Mouse (Mus musculus) thymus, adult 18-20 months (tissue): ENCODE data around the gene Itsn1.
A peak's percentile ranks its signal among the peaks of the same experiment; 100 is the strongest.

Source experiments
- DNase-seq, 2 experiments: peaks; one replicate each; pipeline ENCODE4 v3.0.0; 2022; ENCODE audit warnings: mixed read lengths in 2 of 2

Itsn1 gene

GRCm38 (mm10) chr16:91770662-91771061 lies 41.6 kb downstream of the Itsn1 start:
- DNase-seq: no peak

DNA sequence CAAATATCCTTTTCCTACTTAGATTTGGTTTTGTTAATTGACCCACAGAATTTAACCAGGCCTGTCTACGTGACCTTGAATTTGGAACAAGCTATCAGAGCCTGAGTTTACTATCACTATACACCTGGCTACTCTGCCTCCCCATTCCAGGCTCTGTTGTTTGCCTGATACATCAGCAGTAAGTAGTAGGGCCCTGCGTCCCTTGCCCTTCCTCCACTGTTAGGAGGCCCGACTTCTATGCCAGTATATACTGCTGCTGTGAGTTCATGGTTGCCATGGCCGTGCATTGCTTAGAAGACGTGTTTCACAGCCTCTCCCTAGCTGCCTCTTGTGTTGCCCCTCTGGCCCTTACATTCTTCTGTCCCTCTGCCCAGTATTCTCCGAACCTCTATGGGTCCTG lies 42.3 kb downstream of the Itsn1 start:
- no peak for DNase-seq

GRCm38 (mm10) chr16:91772586-91772985 lies 43.5 kb downstream of the Itsn1 start:
- DNase-seq: no peak

DNA sequence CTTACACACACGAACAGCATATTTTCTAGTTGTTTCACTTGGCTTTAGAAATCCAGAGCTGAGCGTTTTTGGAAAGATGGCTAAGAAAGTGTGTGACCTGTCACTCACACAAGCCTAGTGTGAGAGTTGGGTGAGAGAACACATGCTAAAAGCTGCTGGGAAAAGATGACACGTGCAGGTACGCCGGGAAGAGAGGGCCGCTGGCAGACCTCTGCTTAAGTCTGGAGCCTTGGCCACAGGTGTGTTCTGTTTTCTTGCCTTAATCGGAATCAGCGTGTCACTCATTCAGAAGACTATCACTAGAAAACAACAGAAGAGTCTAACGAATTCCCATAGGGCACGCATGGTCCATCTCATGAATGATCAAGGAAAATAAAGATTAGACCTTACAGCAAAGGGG lies 50.5 kb downstream of the Itsn1 start:
- DNase-seq: no peak

DNA sequence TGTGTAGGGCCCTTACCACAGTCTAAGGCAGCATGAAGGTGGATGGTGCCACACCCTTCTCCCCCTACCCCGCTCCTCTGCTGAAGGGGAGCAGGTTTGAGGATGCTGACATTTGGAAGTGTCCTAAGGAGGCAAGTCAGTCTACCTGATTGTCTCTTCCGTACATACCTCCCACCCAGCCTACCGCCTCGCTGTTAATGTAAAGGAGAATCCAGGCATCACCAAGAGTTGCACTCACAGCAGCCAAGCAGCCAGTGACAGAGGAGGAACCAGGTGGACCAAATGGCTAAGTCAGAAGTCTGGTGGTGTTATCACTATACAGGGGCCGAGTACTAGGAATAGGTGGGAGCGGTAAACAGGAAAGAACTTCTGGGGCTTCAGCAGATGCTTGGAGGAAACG lies 51.1 kb downstream of the Itsn1 start:
- DNase-seq: no peak

- peak in 1 of 2 experiments; percentile 40 for DNase-seq
These were observed 51.7 kb downstream of the Itsn1 start for GRCm38 (mm10) chr16:91780826-91781225.

- no peak for DNase-seq
These were observed 54.1 kb downstream of the Itsn1 start for GRCm38 (mm10) chr16:91783191-91783590.

- no peak for DNase-seq
These were observed 55.2 kb downstream of the Itsn1 start for GRCm38 (mm10) chr16:91784298-91784697.

GRCm38 (mm10) chr16:91786425-91786824 lies 57.3 kb downstream of the Itsn1 start:
- no peak for DNase-seq

DNA sequence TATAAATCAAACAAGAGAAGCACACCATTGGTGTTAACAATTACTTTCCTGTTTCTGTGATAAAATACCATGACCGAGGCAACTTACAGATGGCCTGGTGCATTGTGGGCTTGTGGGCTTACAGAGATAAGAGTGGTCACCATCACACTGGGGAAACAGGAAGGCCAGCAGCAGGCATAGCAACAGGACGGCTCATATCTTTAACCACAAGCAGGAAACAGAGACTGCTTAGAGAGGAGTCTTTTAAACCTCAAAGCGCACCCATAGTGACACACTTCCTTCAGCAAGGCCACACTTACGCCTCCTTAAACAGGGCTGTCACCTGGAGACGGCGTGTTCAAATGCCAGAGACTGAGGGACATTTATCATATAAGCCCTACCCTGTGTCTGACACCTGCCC lies 60.6 kb downstream of the Itsn1 start:
- DNase-seq: no peak

- DNase-seq: no peak
These were observed 63.6 kb downstream of the Itsn1 start for GRCm38 (mm10) chr16:91792477-91793196.

DNA sequence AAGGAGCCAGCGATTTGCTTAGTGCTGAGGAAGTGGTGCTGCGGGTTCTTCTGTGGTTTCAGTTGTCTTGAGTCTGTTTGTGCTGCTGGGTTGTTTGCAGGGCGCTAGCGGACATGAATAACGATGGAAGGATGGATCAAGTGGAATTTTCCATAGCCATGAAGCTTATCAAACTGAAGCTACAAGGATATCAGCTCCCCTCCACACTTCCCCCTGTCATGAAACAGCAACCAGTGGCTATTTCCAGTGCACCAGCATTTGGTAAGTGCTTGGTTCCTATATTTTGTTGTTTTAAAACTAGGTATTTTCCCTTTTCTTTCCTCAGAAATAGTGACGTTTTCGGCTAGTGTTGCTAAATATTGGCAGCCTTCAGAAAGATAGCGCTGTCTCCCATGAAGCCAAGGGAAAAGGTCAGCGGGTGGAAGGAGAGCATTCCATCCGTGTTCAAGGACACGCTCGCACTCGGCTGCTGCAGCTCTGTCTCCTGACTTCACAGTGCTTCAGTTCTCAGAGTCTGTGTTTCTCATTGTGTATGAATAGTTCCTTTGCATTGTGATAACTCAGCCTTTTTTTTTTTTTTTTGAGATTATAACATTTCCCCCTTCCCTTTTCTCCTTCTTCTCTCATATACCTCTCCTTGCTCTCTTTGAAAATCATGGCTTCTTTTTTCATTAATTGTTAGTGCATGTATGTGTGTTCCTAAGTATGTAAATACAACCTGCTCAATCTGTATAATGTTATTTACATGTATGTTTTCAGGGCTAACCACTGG lies 64.6 kb downstream of the Itsn1 start:
- no peak for DNase-seq

DNA sequence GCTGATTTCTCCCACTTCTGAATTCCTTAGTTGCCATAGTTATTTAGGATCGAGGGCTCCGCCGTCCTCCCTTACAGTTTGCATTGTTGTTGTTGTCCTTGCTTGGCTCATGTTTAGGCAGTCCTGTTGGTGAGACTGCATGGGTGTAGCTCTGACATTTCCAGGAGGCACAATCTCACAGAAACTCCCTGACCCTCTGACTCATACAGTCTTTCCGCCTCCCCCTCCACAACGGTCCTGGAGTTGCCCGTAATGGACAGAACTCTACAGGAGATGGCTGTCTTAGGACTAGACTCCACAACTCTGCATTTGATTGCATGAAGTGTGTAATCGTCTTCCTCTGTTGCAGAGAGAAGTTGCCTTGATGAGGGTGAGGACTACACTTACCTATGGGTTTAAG lies 65.2 kb downstream of the Itsn1 start:
- no peak for DNase-seq

GRCm38 (mm10) chr16:91795044-91795443 lies 66.0 kb downstream of the Itsn1 start:
- DNase-seq: no peak

DNA sequence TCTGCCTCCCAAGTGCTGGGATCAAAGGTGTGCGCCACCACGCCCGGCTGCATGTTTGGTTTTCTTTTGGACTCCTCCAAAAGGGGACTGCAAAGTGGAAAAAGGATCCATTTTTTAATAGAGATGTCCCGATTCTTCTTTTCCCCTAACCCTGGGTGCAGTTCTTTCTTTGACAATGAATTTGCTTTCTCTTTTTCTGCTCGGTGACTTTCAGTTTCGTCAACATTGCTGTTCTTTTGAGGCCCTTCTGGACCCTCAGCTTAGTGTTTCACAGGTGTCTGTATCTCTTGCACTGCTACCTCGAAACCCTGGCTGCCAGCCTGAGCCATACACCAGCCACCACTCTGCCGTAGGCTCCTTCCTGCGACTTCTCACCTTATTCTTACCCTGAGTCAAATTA lies 66.5 kb downstream of the Itsn1 start:
- DNase-seq: no peak

DNA sequence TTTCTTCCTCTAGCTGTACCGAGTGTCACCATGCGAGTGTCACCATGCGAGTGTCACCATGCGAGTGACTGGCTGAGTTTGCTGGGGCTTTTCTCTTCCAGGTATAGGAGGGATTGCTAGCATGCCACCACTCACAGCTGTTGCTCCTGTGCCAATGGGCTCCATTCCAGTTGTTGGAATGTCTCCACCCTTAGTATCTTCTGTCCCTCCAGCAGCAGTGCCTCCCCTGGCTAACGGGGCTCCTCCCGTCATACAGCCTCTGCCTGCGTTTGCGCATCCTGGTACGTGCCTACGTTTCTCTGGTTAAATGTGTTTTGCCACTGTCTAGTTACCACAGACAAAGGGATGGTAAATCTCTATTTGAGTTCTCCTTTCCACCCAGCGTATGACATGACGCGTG lies 72.3 kb downstream of the Itsn1 start:
- no peak for DNase-seq

GRCm38 (mm10) chr16:91802461-91803062 lies 73.5 kb downstream of the Itsn1 start:
- DNase-seq: no peak

DNA sequence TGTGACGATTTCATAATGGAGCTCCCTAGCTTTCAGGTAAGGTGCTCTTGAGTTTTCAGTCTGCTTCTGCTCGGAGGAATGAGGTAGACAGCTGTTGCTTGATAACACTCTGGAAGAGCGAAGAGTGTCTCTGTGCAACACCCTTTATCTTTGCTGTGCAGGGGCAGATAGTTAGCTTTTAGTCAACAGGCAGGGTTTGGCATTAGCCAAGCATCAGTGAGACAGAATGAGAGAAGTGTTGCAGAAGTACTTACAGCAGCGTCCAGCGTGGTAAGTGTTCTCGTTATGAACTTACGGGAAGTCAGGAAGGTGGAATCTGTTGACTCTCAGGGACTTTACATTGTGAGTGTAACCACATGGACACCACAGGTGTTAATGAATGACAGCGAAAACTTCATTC lies 75.3 kb downstream of the Itsn1 start:
- no peak for DNase-seq

- no peak for DNase-seq
These were observed 75.8 kb downstream of the Itsn1 start for GRCm38 (mm10) chr16:91804831-91805230.

GRCm38 (mm10) chr16:91810235-91810634 lies 81.2 kb downstream of the Itsn1 start:
- DNase-seq: no peak

DNA sequence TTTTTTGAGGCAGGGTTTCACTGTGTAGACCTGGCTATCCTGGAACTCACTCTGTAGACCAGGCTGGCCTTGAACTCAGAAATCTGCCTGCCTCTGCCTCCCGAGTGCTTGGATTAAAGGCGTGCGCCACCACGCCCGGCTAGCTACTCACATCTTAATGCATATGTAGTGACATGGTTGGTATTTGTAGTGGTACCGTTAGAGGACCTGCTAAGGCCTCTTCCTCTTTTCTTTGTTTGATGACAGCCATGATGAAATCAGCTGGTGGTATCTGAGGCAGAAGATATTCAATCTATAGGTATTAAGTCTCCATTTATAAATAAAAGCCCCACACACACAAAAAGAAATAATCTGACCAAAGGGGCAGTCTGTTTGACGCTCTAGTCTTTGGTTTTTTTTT lies 82.3 kb downstream of the Itsn1 start:
- DNase-seq: no peak

DNA sequence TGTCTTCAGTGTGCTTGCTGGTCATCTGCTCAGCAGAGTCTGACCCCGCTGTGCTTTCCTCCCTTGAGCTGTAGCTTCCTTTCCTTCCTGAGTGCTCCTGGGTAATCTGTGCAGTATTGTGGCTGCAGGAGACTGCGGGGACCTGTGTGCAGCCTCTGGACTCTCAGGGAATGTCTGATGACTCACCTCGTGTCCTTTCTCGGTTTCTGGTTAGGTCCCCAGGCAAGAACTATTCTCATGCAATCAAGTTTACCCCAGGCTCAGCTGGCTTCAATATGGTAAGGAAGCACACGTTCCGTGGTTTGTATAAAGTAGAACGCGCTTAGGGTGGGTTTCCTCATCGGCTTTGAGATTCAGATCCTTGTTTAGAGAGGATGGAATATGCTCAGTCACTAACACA lies 82.8 kb downstream of the Itsn1 start:
- no peak for DNase-seq

DNA sequence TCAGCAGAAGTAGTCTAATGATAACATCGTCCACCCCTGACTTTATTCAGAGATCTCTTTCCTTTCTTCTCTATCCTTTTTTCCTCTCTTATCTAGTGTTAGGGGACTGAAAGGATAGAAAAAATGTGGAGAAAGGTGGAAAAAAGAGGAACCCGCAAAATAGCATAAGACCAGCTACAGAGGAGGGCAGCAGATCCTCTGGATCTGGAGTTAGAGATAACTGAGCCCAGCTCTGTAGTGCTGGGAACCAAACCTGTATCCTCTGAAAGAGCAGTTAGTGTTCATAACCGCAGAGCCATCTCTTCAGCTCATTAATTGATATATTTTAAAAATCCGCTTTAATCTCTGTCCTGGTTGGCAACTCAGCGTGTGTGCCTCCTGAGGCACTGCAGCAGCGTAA lies 84.5 kb downstream of the Itsn1 start:
- DNase-seq: no peak

- no peak for DNase-seq
These were observed 86.0 kb downstream of the Itsn1 start for GRCm38 (mm10) chr16:91815067-91815466.
